Mouse (Mus musculus) ES-E14 (cell line): ENCODE measurements around the gene Tfeb. TPM values are rescaled to one million over a fixed set of nuclear protein-coding genes. Genes with fewer than 3 reads are reported as not detected.
A peak's percentile ranks its signal among the peaks of the same experiment; 100 is the strongest.

Experiments
- DNase-seq: peaks from one replicate; pipeline ENCODE4 v3.0.0-alpha.2; 2013; ENCODE audit warnings: low read depth, low spot score
- H3K27ac ChIP-seq: 2 replicates; pipeline ENCODE4 v1.5.1; 2012; ENCODE audit warnings: low read depth, mild to moderate bottlenecking, low read length, moderate library complexity, mixed read lengths; ENCODE audit not compliant: poor library complexity, insufficient read depth, severe bottlenecking
- H3K36me3 ChIP-seq: 2 replicates; pipeline ENCODE4 v1.6.1; 2012; ENCODE audit warnings: mild to moderate bottlenecking, low read length, moderate library complexity, mixed read lengths; ENCODE audit not compliant: control insufficient read depth, poor library complexity, insufficient read depth, severe bottlenecking
- H3K4me1 ChIP-seq, 2 experiments: fragments of 150-350 bp in 1 of 2; sonication (generic) in 1 of 2; 2 replicates each; pipeline ENCODE4 v1.6.1; 2012; ENCODE audit warnings: low read length in 2 of 2, mild to moderate bottlenecking in 1 of 2, mixed read lengths in 1 of 2; ENCODE audit not compliant: control insufficient read depth in 2 of 2, insufficient read depth in 2 of 2, poor library complexity in 1 of 2
- H3K4me3 ChIP-seq, 2 experiments: fragments of 150-350 bp in 1 of 2; sonication (generic) in 1 of 2; 2 replicates each; pipeline ENCODE4 v1.5.1; 2012; ENCODE audit warnings: low read length in 2 of 2, low read depth in 1 of 2, mild to moderate bottlenecking in 1 of 2, mixed read lengths in 1 of 2; ENCODE audit not compliant: insufficient read depth in 1 of 2, poor library complexity in 1 of 2, severe bottlenecking in 1 of 2
- H3K9ac ChIP-seq: 2 replicates; pipeline ENCODE4 v1.6.1; 2012; ENCODE audit warnings: low read depth, mild to moderate bottlenecking, low read length, mixed read lengths; ENCODE audit not compliant: poor library complexity, insufficient read depth, severe bottlenecking
- H3K9me3 ChIP-seq: fragments of 150-350 bp; sonication (generic); 2 replicates; pipeline ENCODE4 v1.6.1; 2012; ENCODE audit warnings: low read depth, mild to moderate bottlenecking, low read length; ENCODE audit not compliant: control insufficient read depth, insufficient read depth
- CHD2 ChIP-seq: IDR thresholded peaks from 2 replicates; pipeline ENCODE4 v1.6.1; 2014; ENCODE audit warnings: mild to moderate bottlenecking, low read depth, low read length, inconsistent platforms
- HCFC1 ChIP-seq: IDR thresholded peaks from 2 replicates; pipeline ENCODE4 v1.6.1; 2012; ENCODE audit warnings: low read length, inconsistent platforms, borderline replicate concordance; ENCODE audit not compliant: insufficient read depth
- MAFK ChIP-seq: IDR thresholded peaks from 2 replicates; pipeline ENCODE4 v1.6.1; 2014; ENCODE audit warnings: mild to moderate bottlenecking, low read depth, low read length, inconsistent platforms; ENCODE audit not compliant: insufficient read depth
- ZC3H11A ChIP-seq: IDR thresholded peaks from 2 replicates; pipeline ENCODE4 v1.6.1; 2012; ENCODE audit warnings: low read depth, mild to moderate bottlenecking, inconsistent platforms, low read length, borderline replicate concordance
- ZNF384 ChIP-seq: IDR thresholded peaks from 2 replicates; pipeline ENCODE4 v1.6.1; 2012; ENCODE audit warnings: low read depth, low read length, inconsistent platforms
- in situ Hi-C, 2 experiments: fragments of 600-800 bp; cut with MboI; formaldehyde crosslinking; loops; one replicate each; pipeline ENCODE4 v1.15.1; 2025; ENCODE audit warnings: low sequenced_read_pairs in 2 of 2, inconsistent platforms in 1 of 2; ENCODE audit not compliant: unreplicated experiment in 2 of 2
- total RNA-seq: library from RNA; depleted of rRNA; stranded (reverse); fragments of 300-350 nt; gene quantifications from 2 replicates; pipeline ENCODE4 v1.2.3, GENCODE M21; 2012

Gene Tfeb
- total RNA-seq, 1 experiment = 21.0 TPM

- TF ChIP-seq MAFK = no peak
- peak; percentile 38; the same call in 1 of the 2 replicates for TF ChIP-seq ZNF384
- TF ChIP-seq CHD2 = no peak
- no peak for TF ChIP-seq HCFC1
- peaks cover 0 to 5% of the 10 kb centered on the region in 2 experiments; a peak in 2 of 4 replicates for H3K4me1 ChIP-seq
- H3K27ac ChIP-seq = no peak overlapping the region
- H3K36me3 ChIP-seq = no peaks in the 10 kb centered on the region
- no peak overlapping the region for H3K9ac ChIP-seq
- no peak for DNase-seq
- in situ Hi-C loops = no loop called here
- H3K9me3 ChIP-seq = no peaks in the 10 kb centered on the region
- no peak overlapping the region for H3K4me3 ChIP-seq
Measured at GRCm38 (mm10) chr17:47751811-47752210, 15.0 kb downstream of the Tfeb start.

DNA sequence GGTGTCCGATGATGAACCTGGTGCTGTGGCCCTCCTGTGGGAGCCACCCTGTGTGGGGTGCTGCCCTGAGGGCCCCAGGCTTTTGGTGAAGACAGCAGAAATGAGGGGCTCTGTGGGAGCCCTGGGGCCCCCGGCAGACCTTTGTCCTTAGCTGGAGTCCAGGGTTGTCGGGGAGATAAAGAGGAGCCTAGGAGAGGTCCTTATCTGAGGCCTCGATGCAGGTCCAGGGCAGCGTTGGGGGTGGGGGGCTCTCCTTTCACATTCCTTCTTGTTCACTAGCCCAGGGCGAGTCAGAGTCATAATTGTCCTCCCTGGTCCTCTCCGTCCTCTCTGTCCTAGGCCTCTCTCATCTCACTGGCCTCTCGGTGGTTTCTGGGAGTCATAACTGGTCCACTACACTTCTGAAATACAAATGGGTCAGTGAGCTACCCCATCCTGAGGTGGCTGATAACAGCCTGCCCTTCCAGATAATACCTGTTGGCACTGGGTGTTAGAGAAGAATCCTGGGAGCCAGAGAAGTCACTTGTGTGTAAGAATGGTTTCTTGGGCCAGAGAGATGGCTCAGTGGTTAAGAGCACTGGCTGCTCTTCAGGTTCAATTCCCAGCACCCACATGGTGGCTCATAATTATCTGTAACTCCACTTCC lies 16.4 kb downstream of the Tfeb start:
- Histone ChIP-seq H3K27ac (no peak overlapping the region), H3K4me3 (no peak overlapping the region), H3K9ac (no peak overlapping the region), H3K9me3 (no peaks in the 10 kb centered on the region), H3K36me3 (no peaks in the 10 kb centered on the region), H3K4me1 (peaks cover 0 to 10% of the 10 kb centered on the region in 2 experiments; a peak in 2 of 4 replicates)
- in situ Hi-C loops = no loop called here
- DNase-seq = no peak
- no peak for TF ChIP-seq MAFK
- no peak for TF ChIP-seq CHD2

DNA sequence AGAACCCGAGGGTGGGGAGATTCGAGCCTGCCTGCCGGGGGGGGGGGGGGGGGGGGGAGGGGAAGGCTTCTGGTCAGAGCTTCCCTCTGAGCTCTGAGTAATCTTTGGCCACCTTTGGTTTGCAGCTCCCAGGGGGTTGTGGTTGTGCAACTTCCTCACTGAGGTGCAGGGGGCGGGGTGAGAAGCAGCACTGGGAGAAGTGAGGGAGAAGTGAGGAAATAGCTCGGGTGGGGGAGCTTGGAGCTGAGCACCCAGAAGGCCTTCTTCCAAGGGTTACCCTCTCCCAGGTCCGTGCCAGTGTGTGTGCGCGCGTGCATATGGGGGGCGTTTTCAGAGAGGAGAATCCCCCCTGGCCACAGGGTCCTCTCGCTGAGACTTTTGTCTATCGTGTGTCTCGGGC lies 17.4 kb downstream of the Tfeb start:
- in situ Hi-C loops = no loop called here
- H3K9me3 ChIP-seq = no peaks in the 10 kb centered on the region
- no peak overlapping the region for H3K4me3 ChIP-seq
- DNase-seq = no peak
- no peak overlapping the region for H3K27ac ChIP-seq
- no peak for TF ChIP-seq ZNF384
- no peak for TF ChIP-seq ZC3H11A
- TF ChIP-seq CHD2 = no peak
- no peak for TF ChIP-seq MAFK
- no peak for TF ChIP-seq HCFC1
- no peaks in the 10 kb centered on the region for H3K36me3 ChIP-seq
- peaks cover 0 to 11% of the 10 kb centered on the region in 2 experiments; a peak in 2 of 4 replicates for H3K4me1 ChIP-seq
- H3K9ac ChIP-seq = no peak overlapping the region

GRCm38 (mm10) chr17:47756366-47756765 lies 19.5 kb downstream of the Tfeb start:
- DNase-seq = no peak
- H3K27ac ChIP-seq = no peak overlapping the region
- peaks cover 0 to 11% of the 10 kb centered on the region in 2 experiments; a peak in 2 of 4 replicates for H3K4me1 ChIP-seq
- no peaks in the 10 kb centered on the region for H3K9me3 ChIP-seq
- H3K9ac ChIP-seq = no peak overlapping the region
- TF ChIP-seq MAFK = no peak
- in situ Hi-C loops = no loop called here
- H3K36me3 ChIP-seq = no peaks in the 10 kb centered on the region
- no peak overlapping the region for H3K4me3 ChIP-seq

DNA sequence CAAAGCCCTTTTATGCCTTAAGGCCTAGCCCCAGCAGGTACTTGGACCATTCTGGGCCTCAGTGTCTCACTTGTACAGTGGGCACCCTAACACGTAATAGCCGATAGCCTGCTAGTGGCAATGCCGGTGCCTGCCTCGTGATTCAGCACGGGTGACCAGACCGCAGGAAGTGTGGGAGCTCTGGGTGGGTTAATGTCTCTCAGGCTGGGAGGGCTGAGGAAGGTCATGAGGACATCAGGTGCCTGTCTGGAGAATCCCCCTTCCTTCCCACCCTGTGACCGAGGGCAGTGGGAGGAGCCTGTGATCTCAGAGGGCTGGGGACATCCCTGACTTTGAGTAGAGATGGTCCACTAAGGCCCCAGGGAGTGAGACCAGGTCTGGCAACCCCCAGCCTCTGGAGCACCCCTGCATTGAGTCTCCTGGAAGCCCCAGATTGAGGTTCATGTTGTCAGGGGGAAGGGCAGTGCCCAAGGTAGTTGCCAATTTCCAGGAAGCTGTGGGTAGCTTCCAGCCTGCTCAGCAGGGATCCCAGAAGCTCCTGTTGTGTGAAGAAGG lies 20.3 kb downstream of the Tfeb start:
- DNase-seq = no peak
- no peaks in the 10 kb centered on the region for H3K36me3 ChIP-seq
- H3K9ac ChIP-seq = no peak overlapping the region
- peaks cover 0 to 11% of the 10 kb centered on the region in 2 experiments; a peak in 2 of 4 replicates for H3K4me1 ChIP-seq
- no peak overlapping the region for H3K27ac ChIP-seq
- TF ChIP-seq CHD2 = no peak
- no peak for TF ChIP-seq HCFC1
- TF ChIP-seq ZNF384 = no peak
- H3K9me3 ChIP-seq = no peaks in the 10 kb centered on the region
- no peak overlapping the region for H3K4me3 ChIP-seq
- in situ Hi-C loops = no loop called here
